Mouse (Mus musculus): ENCODE measurements around the gene Ncaph. TPM values are rescaled to one million over a fixed set of nuclear protein-coding genes. Genes with fewer than 3 reads are reported as not detected.

Ncaph gene
- polyA plus RNA-seq, 1 experiment = 90.3 TPM

DNA sequence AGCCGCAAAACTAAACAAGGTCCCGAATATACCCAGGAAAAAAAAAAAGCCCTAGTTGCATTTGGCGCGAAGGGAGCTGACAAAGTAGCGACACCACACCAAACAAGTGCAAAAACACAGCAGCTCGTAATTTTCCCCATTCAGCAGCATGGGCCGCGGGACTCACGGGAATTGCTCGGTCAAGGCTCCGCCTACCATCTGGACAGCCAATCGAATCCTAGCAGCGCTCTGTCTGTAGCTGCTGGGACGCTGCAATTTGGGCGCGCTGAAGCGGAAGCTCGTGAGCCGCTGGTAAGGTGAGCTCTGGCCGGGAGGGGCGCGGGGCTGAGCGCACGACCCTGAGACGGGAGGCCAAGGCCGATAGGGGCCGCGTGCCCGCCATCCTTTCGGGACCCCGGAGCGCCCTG lies 63.3 kb downstream of the Ncaph start, which contains the start of gene Blvra:
Blvra (plus strand) TSS at position 231 of the 407 bp plus-strand sequence.
- H3K27ac ChIP-seq (ENCODE audit: insufficient read depth, low read length) = peak within 1 kb of the TSS; percentile 60
- TF ChIP-seq EP300 (IDR thresholded peaks at IDR 0.05; ENCODE audit: insufficient read depth, low read depth, low read length) (no peak), POLR2A (IDR thresholded peaks at IDR 0.05; ENCODE audit: insufficient read depth, low read length) (peak; percentile 63), CTCF (IDR thresholded peaks at IDR 0.05; ENCODE audit: low read depth, low read length) (no peak)

DNA sequence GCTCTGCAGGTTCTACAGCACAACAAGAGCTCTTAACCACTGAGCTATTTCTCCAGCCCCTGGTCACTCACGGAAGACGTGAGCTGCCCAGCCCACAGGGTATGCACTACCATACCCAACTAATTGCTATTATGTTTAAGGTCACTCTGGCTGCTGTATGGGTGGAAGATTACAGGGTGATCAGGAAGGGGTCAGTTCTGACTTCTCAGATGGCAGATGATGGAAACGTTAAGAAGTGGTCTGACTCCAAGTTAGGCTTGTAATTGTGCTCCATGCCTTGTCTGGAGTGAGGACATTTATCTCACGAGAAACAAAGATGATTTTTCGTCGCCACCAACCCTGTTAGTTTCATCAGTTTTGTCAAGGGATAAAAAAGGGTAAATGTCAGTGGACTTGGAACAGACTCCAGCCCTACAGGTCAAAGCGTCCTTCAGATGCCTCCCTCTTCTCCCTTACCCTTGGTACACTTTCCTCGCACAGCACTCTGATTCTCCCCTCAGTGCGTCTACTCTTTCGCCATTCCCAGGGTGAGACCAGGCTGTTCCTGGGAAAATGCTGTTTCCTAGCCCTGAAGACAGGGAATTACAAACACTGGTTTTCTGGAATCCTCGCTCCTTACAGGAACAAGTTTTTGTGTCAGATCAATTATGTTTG lies 63.8 kb downstream of the Ncaph start:
- H3K9ac ChIP-seq (ENCODE audit: low read depth, poor library complexity, severe bottlenecking) = peak overlapping the region; percentile 46
- peak overlapping the region; percentile 60 for H3K27ac ChIP-seq (ENCODE audit: insufficient read depth, low read length)
- TF ChIP-seq CTCF (IDR thresholded peaks at IDR 0.05; ENCODE audit: low read depth, low read length) = no peak
- no peak for TF ChIP-seq EP300 (IDR thresholded peaks at IDR 0.05; ENCODE audit: insufficient read depth, low read depth, low read length)
- TF ChIP-seq POLR2A (IDR thresholded peaks at IDR 0.05; ENCODE audit: insufficient read depth, low read length) = no peak
- H3K9me3 ChIP-seq (replicated peaks; ENCODE audit: control insufficient read depth, insufficient read depth, low read length, poor library complexity, severe bottlenecking) = no peaks in the 10 kb centered on the region
- no peaks in the 10 kb centered on the region for H3K4me1 ChIP-seq (ENCODE audit: control insufficient read depth, insufficient read depth, low read length)
- no peaks in the 10 kb centered on the region; the same call in 1 of the 2 replicates for H3K36me3 ChIP-seq (ENCODE audit: control insufficient read depth, insufficient read depth, low read length, poor library complexity, severe bottlenecking)
- peak overlapping the region; percentile 59 for H3K4me3 ChIP-seq (ENCODE audit: low read depth, low read length)
- no peaks in the 10 kb centered on the region for H3K27me3 ChIP-seq (ENCODE audit: control insufficient read depth, insufficient read depth, low read length, poor library complexity, severe bottlenecking)

More for the DNA sequence above, 63.3 kb downstream of the Ncaph start, which contains the start of gene Blvra:
- no peaks in the 10 kb centered on the region for H3K4me1 ChIP-seq (ENCODE audit: control insufficient read depth, insufficient read depth, low read length)
- no peaks in the 10 kb centered on the region for H3K27me3 ChIP-seq (ENCODE audit: control insufficient read depth, insufficient read depth, low read length, poor library complexity, severe bottlenecking)
- H3K9me3 ChIP-seq (replicated peaks; ENCODE audit: control insufficient read depth, insufficient read depth, low read length, poor library complexity, severe bottlenecking) = no peaks in the 10 kb centered on the region
- H3K36me3 ChIP-seq (ENCODE audit: control insufficient read depth, insufficient read depth, low read length, poor library complexity, severe bottlenecking) = no peaks in the 10 kb centered on the region; the same call in 1 of the 2 replicates
- H3K4me3 ChIP-seq (ENCODE audit: low read depth, low read length) = peak within 1 kb of the TSS; percentile 59
- H3K9ac ChIP-seq (ENCODE audit: low read depth, poor library complexity, severe bottlenecking) = peak within 1 kb of the TSS; percentile 90

DNA sequence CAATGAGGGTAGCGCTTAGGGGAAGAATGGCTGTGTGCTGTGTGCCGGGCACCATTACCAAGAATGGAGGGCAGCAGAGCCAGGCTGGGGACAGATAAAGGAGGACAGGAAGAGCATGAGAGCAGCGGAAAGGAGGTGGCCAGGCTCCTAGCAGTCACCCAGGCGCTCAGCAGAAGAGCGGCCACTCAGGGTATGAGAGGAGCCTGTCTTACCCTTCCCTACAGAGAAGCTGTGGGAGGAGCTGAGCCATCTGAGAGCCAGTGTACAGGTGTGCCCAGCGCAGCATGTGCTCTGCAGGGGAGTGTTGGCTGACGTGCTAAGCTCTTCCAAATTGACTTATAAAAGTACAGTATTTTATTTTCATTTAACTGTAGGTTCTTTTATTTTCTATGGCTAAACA lies 64.9 kb downstream of the Ncaph start:
- Histone ChIP-seq H3K9ac (ENCODE audit: low read depth, poor library complexity, severe bottlenecking) (no peak overlapping the region), H3K27ac (ENCODE audit: insufficient read depth, low read length) (no peak overlapping the region), H3K27me3 (ENCODE audit: control insufficient read depth, insufficient read depth, low read length, poor library complexity, severe bottlenecking) (no peaks in the 10 kb centered on the region), H3K4me3 (ENCODE audit: low read depth, low read length) (no peak overlapping the region), H3K36me3 (ENCODE audit: control insufficient read depth, insufficient read depth, low read length, poor library complexity, severe bottlenecking) (no peaks in the 10 kb centered on the region; the same call in none of the 2 replicates), H3K9me3 (replicated peaks; ENCODE audit: control insufficient read depth, insufficient read depth, low read length, poor library complexity, severe bottlenecking) (no peaks in the 10 kb centered on the region), H3K4me1 (ENCODE audit: control insufficient read depth, insufficient read depth, low read length) (no peaks in the 10 kb centered on the region)
- no peak for TF ChIP-seq POLR2A (IDR thresholded peaks at IDR 0.05; ENCODE audit: insufficient read depth, low read length)
- no peak for TF ChIP-seq EP300 (IDR thresholded peaks at IDR 0.05; ENCODE audit: insufficient read depth, low read depth, low read length)
- no peak for TF ChIP-seq CTCF (IDR thresholded peaks at IDR 0.05; ENCODE audit: low read depth, low read length)

- Histone ChIP-seq H3K9ac (ENCODE audit: low read depth, poor library complexity, severe bottlenecking) (no peak overlapping the region), H3K36me3 (ENCODE audit: control insufficient read depth, insufficient read depth, low read length, poor library complexity, severe bottlenecking) (peaks cover 6% of the 10 kb centered on the region), H3K9me3 (replicated peaks; ENCODE audit: control insufficient read depth, insufficient read depth, low read length, poor library complexity, severe bottlenecking) (no peaks in the 10 kb centered on the region), H3K27ac (ENCODE audit: insufficient read depth, low read length) (no peak overlapping the region), H3K4me1 (ENCODE audit: control insufficient read depth, insufficient read depth, low read length) (no peaks in the 10 kb centered on the region), H3K4me3 (ENCODE audit: low read depth, low read length) (no peak overlapping the region), H3K27me3 (ENCODE audit: control insufficient read depth, insufficient read depth, low read length, poor library complexity, severe bottlenecking) (no peaks in the 10 kb centered on the region)
- TF ChIP-seq CTCF (IDR thresholded peaks at IDR 0.05; ENCODE audit: low read depth, low read length) (no peak), EP300 (IDR thresholded peaks at IDR 0.05; ENCODE audit: insufficient read depth, low read depth, low read length) (no peak), POLR2A (IDR thresholded peaks at IDR 0.05; ENCODE audit: insufficient read depth, low read length) (no peak)
Measured at GRCm38 (mm10) chr2:127061471-127061870, 72.3 kb downstream of the Ncaph start.

Other genes starting within 250 kb of the Ncaph start
- gene Sppl2a, start 200.7 kb downstream of the Ncaph start, polyA plus RNA-seq (2011; ENCODE audit: insufficient read depth, insufficient read length, low read depth, missing spikeins) = 18.9 and 22.4 TPM in 2 replicates
- gene Ap4e1, start 125.2 kb downstream of the Ncaph start, polyA plus RNA-seq (2011; ENCODE audit: insufficient read depth, insufficient read length, low read depth, missing spikeins) = 19.9 and 20.2 TPM in 2 replicates
- gene Blvra, start 63.3 kb downstream of the Ncaph start, polyA plus RNA-seq (2011; ENCODE audit: insufficient read depth, insufficient read length, low read depth, missing spikeins) = 14.8 and 18.3 TPM in 2 replicates
- 9.1 and 10.2 TPM in 2 replicates for gene Itpripl1, start 9.5 kb upstream of the Ncaph start, polyA plus RNA-seq (2011; ENCODE audit: insufficient read depth, insufficient read length, low read depth, missing spikeins)
- gene 1810024B03Rik, start 74.3 kb upstream of the Ncaph start, polyA plus RNA-seq (2011; ENCODE audit: insufficient read depth, insufficient read length, low read depth, missing spikeins) = 1.9 and 2.4 TPM in 2 replicates
- 137 and 143 TPM in 2 replicates for gene Snrnp200, start 74.4 kb upstream of the Ncaph start, polyA plus RNA-seq (2011; ENCODE audit: insufficient read depth, insufficient read length, low read depth, missing spikeins)
- gene Ciao1, start 113.9 kb upstream of the Ncaph start, polyA plus RNA-seq (2011; ENCODE audit: insufficient read depth, insufficient read length, low read depth, missing spikeins) = 43.7 and 53.8 TPM in 2 replicates
- gene Tmem127, start 114.0 kb upstream of the Ncaph start, polyA plus RNA-seq (2011; ENCODE audit: insufficient read depth, insufficient read length, low read depth, missing spikeins) = 21.7 and 22.3 TPM in 2 replicates
- gene Stard7, start 136.3 kb upstream of the Ncaph start, polyA plus RNA-seq (2011; ENCODE audit: insufficient read depth, insufficient read length, low read depth, missing spikeins) = 45.0 and 45.7 TPM in 2 replicates
- gene Dusp2, start 202.2 kb upstream of the Ncaph start, polyA plus RNA-seq (2011; ENCODE audit: insufficient read depth, insufficient read length, low read depth, missing spikeins) = 0.61 and 1.9 TPM in 2 replicates
- gene Astl, start 204.7 kb upstream of the Ncaph start, polyA plus RNA-seq (2011; ENCODE audit: insufficient read depth, insufficient read length, low read depth, missing spikeins) = not detected in 2 replicates
- 1.5 and 2.1 TPM in 2 replicates for gene Adra2b, start 229.3 kb upstream of the Ncaph start, polyA plus RNA-seq (2011; ENCODE audit: insufficient read depth, insufficient read length, low read depth, missing spikeins)